Mouse (Mus musculus): ENCODE results near the gene Fam168b.
A peak's percentile ranks its signal among the peaks of the same experiment; 100 is the strongest.

Gene Fam168b

GRCm38 (mm10) chr1:34851562-34851961, 8.7 kb upstream of the Fam168b start:
- DNase-seq (ENCODE audit: low spot score in 2 of 2): peak; percentile 38 to 74

- peak in 1 of 2 experiments; percentile 13 for DNase-seq (ENCODE audit: low spot score in 2 of 2)
Observed at GRCm38 (mm10) chr1:34850343-34851136, 7.7 kb upstream of the Fam168b start.

- peak; percentile 77 to 85 for DNase-seq (ENCODE audit: low spot score in 2 of 2)
Observed at GRCm38 (mm10) chr1:34849745-34850342, 7.0 kb upstream of the Fam168b start, which contains the start of gene Plekhb2. Plekhb2 (plus strand) TSS chr1:34849976.

- no peak for DNase-seq (ENCODE audit: low spot score in 2 of 2)
Observed at GRCm38 (mm10) chr1:34847070-34847469, 4.2 kb upstream of the Fam168b start.

- peak; percentile 20 to 60 for DNase-seq (ENCODE audit: low spot score in 2 of 2)
Observed at GRCm38 (mm10) chr1:34842389-34842861, 440 bp downstream of the Fam168b start.

GRCm38 (mm10) chr1:34841709-34842388, 1.0 kb downstream of the Fam168b start:
- DNase-seq (ENCODE audit: low spot score in 2 of 2): no peak

GRCm38 (mm10) chr1:34839241-34839640, 3.6 kb downstream of the Fam168b start:
- DNase-seq (ENCODE audit: low spot score in 2 of 2): no peak

GRCm38 (mm10) chr1:34837951-34838689, 4.7 kb downstream of the Fam168b start:
- DNase-seq (ENCODE audit: low spot score in 2 of 2): no peak

GRCm38 (mm10) chr1:34834904-34835303, 8.0 kb downstream of the Fam168b start:
- DNase-seq (ENCODE audit: low spot score in 2 of 2): no peak

GRCm38 (mm10) chr1:34831381-34831780, 11.5 kb downstream of the Fam168b start:
- DNase-seq (ENCODE audit: low spot score in 2 of 2): no peak

GRCm38 (mm10) chr1:34830934-34831333, 11.9 kb downstream of the Fam168b start:
- DNase-seq (ENCODE audit: low spot score in 2 of 2): no peak

- DNase-seq (ENCODE audit: low spot score in 2 of 2): no peak
Observed at GRCm38 (mm10) chr1:34828528-34829294, 14.2 kb downstream of the Fam168b start.

- DNase-seq (ENCODE audit: low spot score in 2 of 2): no peak
Observed at GRCm38 (mm10) chr1:34827900-34828299, 15.0 kb downstream of the Fam168b start.

GRCm38 (mm10) chr1:34825909-34826308, 17.0 kb downstream of the Fam168b start:
- DNase-seq (ENCODE audit: low spot score in 2 of 2): no peak

GRCm38 (mm10) chr1:34824208-34824607, 18.7 kb downstream of the Fam168b start:
- DNase-seq (ENCODE audit: low spot score in 2 of 2): no peak

GRCm38 (mm10) chr1:34823353-34823752, 19.5 kb downstream of the Fam168b start:
- DNase-seq (ENCODE audit: low spot score in 2 of 2): no peak

GRCm38 (mm10) chr1:34822746-34823145, 20.1 kb downstream of the Fam168b start:
- DNase-seq (ENCODE audit: low spot score in 2 of 2): no peak

GRCm38 (mm10) chr1:34822003-34822402, 20.9 kb downstream of the Fam168b start:
- no peak for DNase-seq (ENCODE audit: low spot score in 2 of 2)

- DNase-seq (ENCODE audit: low spot score in 2 of 2): no peak
Observed at GRCm38 (mm10) chr1:34821411-34821810, 21.5 kb downstream of the Fam168b start.

- no peak for DNase-seq (ENCODE audit: low spot score in 2 of 2)
Observed at GRCm38 (mm10) chr1:34819225-34819910, 23.5 kb downstream of the Fam168b start.

All from urinary bladder, adult 18-20 months (tissue).